Mouse (Mus musculus): ENCODE results near the gene Egflam. TPM values are rescaled to one million over a fixed set of nuclear protein-coding genes. Genes with fewer than 3 reads are reported as not detected.

Gene Egflam
- total RNA-seq, 2 experiments from 2014 or later: 10.3 to 14.4 TPM

GRCm38 (mm10) chr15:7295199-7295598 is 103.0 kb downstream of the Egflam start:
- no peak for DNase-seq (ENCODE audit: low spot score in 2 of 2)

- no peak for DNase-seq (ENCODE audit: low spot score in 2 of 2)
Measured at GRCm38 (mm10) chr15:7292854-7293253, 105.3 kb downstream of the Egflam start.

- DNase-seq (ENCODE audit: low spot score in 2 of 2): no peak
Measured at GRCm38 (mm10) chr15:7290003-7290402, 108.2 kb downstream of the Egflam start.

GRCm38 (mm10) chr15:7289516-7289915 is 108.7 kb downstream of the Egflam start:
- DNase-seq (ENCODE audit: low spot score in 2 of 2): no peak

- no peak for DNase-seq (ENCODE audit: low spot score in 2 of 2)
Measured at GRCm38 (mm10) chr15:7288841-7289424, 109.3 kb downstream of the Egflam start.

GRCm38 (mm10) chr15:7287911-7288310 is 110.3 kb downstream of the Egflam start:
- no peak for DNase-seq (ENCODE audit: low spot score in 2 of 2)

GRCm38 (mm10) chr15:7281579-7281978 is 116.6 kb downstream of the Egflam start:
- DNase-seq (ENCODE audit: low spot score in 2 of 2): no peak

- peak; percentile 50 to 67 for DNase-seq (ENCODE audit: low spot score in 2 of 2)
Measured at GRCm38 (mm10) chr15:7263822-7264221, 134.4 kb downstream of the Egflam start.

- DNase-seq (ENCODE audit: low spot score in 2 of 2): no peak
Measured at GRCm38 (mm10) chr15:7263339-7263738, 134.9 kb downstream of the Egflam start.

GRCm38 (mm10) chr15:7261371-7261770 is 136.8 kb downstream of the Egflam start:
- no peak for DNase-seq (ENCODE audit: low spot score in 2 of 2)

- no peak for DNase-seq (ENCODE audit: low spot score in 2 of 2)
Measured at GRCm38 (mm10) chr15:7256577-7256976, 141.6 kb downstream of the Egflam start.

GRCm38 (mm10) chr15:7253326-7253725 is 144.9 kb downstream of the Egflam start:
- DNase-seq (ENCODE audit: low spot score in 2 of 2): no peak

GRCm38 (mm10) chr15:7252106-7252636 is 146.0 kb downstream of the Egflam start:
- DNase-seq (ENCODE audit: low spot score in 2 of 2): no peak

GRCm38 (mm10) chr15:7251042-7251441 is 147.2 kb downstream of the Egflam start:
- no peak for DNase-seq (ENCODE audit: low spot score in 2 of 2)

GRCm38 (mm10) chr15:7249216-7249615 is 149.0 kb downstream of the Egflam start:
- DNase-seq (ENCODE audit: low spot score in 2 of 2): no peak

GRCm38 (mm10) chr15:7247321-7247720 is 150.9 kb downstream of the Egflam start:
- no peak for DNase-seq (ENCODE audit: low spot score in 2 of 2)

GRCm38 (mm10) chr15:7242161-7242850 is 155.9 kb downstream of the Egflam start:
- DNase-seq (ENCODE audit: low spot score in 2 of 2): no peak

- no peak for DNase-seq (ENCODE audit: low spot score in 2 of 2)
Measured at GRCm38 (mm10) chr15:7240950-7241349, 157.2 kb downstream of the Egflam start.

- no peak for DNase-seq (ENCODE audit: low spot score in 2 of 2)
Measured at GRCm38 (mm10) chr15:7239904-7240303, 158.3 kb downstream of the Egflam start.

GRCm38 (mm10) chr15:7233393-7234090 is 164.7 kb downstream of the Egflam start:
- no peak for DNase-seq (ENCODE audit: low spot score in 2 of 2)

GRCm38 (mm10) chr15:7226225-7226624 is 172.0 kb downstream of the Egflam start:
- DNase-seq (ENCODE audit: low spot score in 2 of 2): peak; percentile 17 to 66

- DNase-seq (ENCODE audit: low spot score in 2 of 2): no peak
Measured at GRCm38 (mm10) chr15:7224151-7224775, 173.9 kb downstream of the Egflam start.

Measured in adrenal gland, postnatal 4 days (tissue).